Mouse (Mus musculus): ENCODE results near the gene Mapk8. TPM values are rescaled to one million over a fixed set of nuclear protein-coding genes. Genes with fewer than 3 reads are reported as not detected.

The Mapk8 gene
- polyA plus RNA-seq (2015; fragmentation: Nextera tagmentation; extraction: Ambion mirVana) = 10.2 and 10.3 TPM in 2 replicates

DNA sequence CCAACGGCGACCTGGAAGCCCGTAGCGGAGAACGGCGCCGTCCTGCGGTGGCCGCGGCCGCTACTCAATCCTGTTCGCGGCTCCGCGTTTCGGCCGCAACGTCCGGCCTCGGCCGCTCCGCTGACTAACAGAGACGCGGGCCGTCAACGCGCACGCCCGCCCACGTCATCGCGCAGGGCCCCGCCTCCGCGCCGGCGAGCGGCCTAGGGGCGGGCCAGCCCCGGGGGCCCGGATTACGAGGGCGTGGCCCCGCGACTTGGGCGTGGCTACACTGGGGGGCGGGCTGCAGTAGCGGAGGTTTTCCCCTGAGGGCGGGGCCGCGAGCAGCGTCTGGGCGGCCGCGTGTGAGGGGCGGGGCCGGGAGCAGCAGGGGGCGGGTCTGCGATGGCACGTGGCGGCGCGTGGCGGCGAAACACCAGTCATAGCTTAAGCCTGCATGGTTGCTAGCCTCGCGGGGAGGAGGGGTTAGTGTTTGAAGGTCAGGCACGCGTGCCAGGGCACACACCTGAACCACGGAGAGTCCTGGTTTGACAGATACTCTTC, at the start of gene Mapk8:
Gene Mapk8 (minus strand): TSS at position 132 of the 543 bp plus-strand sequence.
- Histone ChIP-seq H3K27me3 (replicated peaks; ENCODE audit: control insufficient read depth, insufficient read depth, low read length) (0 out of 2 replicates have a peak, but pooled peaks cover 2% of the 10 kb centered on the region), H3K9ac (ENCODE audit: low read depth, low read length) (peak within 1 kb of the TSS; percentile 88), H3K9me3 (ENCODE audit: control insufficient read depth, low read length) (no peaks in the 10 kb centered on the region), H3K36me3 (ENCODE audit: control insufficient read depth, insufficient read depth, low read length) (no peaks in the 10 kb centered on the region), H3K4me3 (ENCODE audit: low read length) (peak within 1 kb of the TSS; percentile 73), H3K4me1 (ENCODE audit: control insufficient read depth, insufficient read depth, low read length) (peaks cover 7% of the 10 kb centered on the region; the same call in 1 of the 2 replicates), H3K27ac (ENCODE audit: low read length) (peak within 1 kb of the TSS; percentile 91), H3K4me2 (ENCODE audit: low read depth, low read length) (peak within 1 kb of the TSS; percentile 65)
- WGBS = under 1% methylated on average over 70 of the region's 70 CpGs
- ATAC-seq = peak; percentile 98

DNA sequence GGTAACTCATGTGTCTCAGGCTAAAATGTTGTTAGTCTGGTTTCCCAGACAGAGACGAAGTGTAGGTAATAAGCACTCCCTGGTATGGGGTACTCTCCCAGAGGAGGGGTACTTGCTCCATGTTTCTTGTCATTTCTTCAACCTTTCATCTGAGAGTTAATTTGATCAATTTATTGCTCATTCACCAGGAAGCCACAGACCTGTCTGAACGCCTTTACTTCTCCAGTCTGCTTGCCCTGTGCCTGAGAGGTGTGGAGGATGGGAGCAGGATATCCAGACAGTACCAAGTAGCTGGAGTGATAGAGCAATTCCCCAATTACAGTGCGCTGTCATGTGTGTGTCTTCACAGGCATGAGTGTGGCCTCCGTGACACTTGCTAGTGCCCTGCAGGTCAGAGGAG, 48.3 kb upstream of the Mapk8 start:
- Histone ChIP-seq H3K4me1 (ENCODE audit: control insufficient read depth, insufficient read depth, low read length) (no peaks in the 10 kb centered on the region), H3K4me3 (ENCODE audit: low read length) (no peak overlapping the region), H3K4me2 (ENCODE audit: low read depth, low read length) (no peak overlapping the region), H3K9ac (ENCODE audit: low read depth, low read length) (no peak overlapping the region), H3K27ac (ENCODE audit: low read length) (no peak overlapping the region), H3K9me3 (ENCODE audit: control insufficient read depth, low read length) (no peaks in the 10 kb centered on the region), H3K36me3 (ENCODE audit: control insufficient read depth, insufficient read depth, low read length) (no peaks in the 10 kb centered on the region), H3K27me3 (replicated peaks; ENCODE audit: control insufficient read depth, insufficient read depth, low read length) (no peaks in the 10 kb centered on the region)
- 66% methylated on average over 4 of the region's 4 CpGs for WGBS
- ATAC-seq = no peak

DNA sequence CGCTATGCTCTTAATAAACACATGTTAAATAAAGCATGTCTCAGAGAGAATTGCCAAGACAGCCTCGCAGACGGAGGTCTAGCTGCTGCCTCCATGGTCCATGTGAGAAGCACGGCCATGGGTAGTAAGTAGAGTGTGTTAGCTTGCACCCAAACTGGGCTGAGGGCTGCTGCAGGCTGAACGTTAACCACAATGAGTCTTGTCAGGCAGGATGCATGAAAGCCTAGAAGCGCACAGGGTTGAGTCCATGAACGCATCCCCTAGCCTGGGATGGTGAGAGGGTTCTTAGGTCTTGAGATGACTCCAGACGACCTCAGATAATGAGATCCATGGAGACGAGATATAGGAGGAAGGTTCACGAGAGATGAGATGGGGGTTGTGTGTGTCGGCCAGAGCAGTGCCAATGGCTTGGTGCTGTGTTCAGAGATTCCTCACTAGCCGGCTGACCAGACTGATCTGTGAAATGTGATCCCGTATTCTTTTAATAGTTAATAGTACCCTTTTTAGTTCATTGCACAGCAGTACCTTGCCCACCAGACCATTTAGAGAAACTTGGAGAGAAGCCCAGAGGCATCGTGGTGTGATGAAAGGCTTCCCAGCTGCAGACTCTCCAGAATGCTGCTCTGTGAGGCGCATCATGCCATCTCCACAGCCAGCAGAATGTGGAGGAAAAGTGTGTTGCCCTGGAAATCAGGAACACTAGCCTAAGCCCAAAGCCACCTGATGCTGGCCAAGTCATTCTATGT, 41.0 kb upstream of the Mapk8 start:
- H3K27ac ChIP-seq (ENCODE audit: low read length) = no peak overlapping the region
- H3K27me3 ChIP-seq (replicated peaks; ENCODE audit: control insufficient read depth, insufficient read depth, low read length) = no peaks in the 10 kb centered on the region
- 65% methylated on average over 15 of the region's 15 CpGs for WGBS
- no peak overlapping the region for H3K4me2 ChIP-seq (ENCODE audit: low read depth, low read length)
- H3K4me1 ChIP-seq (ENCODE audit: control insufficient read depth, insufficient read depth, low read length) = no peaks in the 10 kb centered on the region
- no peak overlapping the region for H3K9ac ChIP-seq (ENCODE audit: low read depth, low read length)
- no peak overlapping the region for H3K4me3 ChIP-seq (ENCODE audit: low read length)
- ATAC-seq = no peak
- no peaks in the 10 kb centered on the region for H3K9me3 ChIP-seq (ENCODE audit: control insufficient read depth, low read length)
- H3K36me3 ChIP-seq (ENCODE audit: control insufficient read depth, insufficient read depth, low read length) = no peaks in the 10 kb centered on the region

GRCm38 (mm10) chr14:33481991-33482390, 35.0 kb upstream of the Mapk8 start:
- H3K4me2 ChIP-seq (ENCODE audit: low read depth, low read length) = no peak overlapping the region
- ATAC-seq = no peak
- WGBS = 68% methylated on average over 3 of the region's 3 CpGs

DNA sequence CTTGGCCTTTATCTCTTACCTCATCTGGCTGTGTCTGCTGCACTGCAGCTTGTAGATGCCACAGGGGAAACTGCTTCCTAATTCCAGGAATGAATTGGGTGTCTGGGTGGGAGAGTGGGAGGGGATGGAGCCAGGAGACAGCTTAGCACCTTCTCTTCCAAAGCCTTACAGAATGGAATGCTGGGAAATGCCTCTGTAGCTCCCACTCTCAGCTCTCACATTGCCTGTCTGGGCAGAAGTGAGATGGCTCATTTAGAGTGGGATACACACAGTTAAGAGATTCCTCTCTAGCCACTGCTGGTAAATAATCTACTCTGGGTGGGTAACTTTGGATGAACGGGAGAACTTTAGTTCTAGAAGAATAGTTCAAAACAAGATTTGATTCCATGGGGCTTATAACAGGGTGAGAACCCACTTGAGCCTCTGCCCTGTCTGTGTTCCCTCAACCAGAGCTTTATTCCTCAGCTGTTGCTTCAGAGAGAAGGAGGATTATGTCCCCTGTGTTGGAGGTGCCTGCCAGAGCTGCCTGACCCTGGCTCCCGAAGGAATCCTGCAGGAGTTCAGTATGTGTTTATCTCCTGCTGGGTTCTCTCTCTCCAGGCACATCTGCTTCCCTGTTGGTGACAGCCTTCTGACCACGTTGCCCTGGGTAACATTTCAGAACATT, 29.3 kb upstream of the Mapk8 start:
- no peak for ATAC-seq

More at GRCm38 (mm10) chr14:33481991-33482390, 35.0 kb upstream of the Mapk8 start:
- Histone ChIP-seq H3K36me3 (ENCODE audit: control insufficient read depth, insufficient read depth, low read length) (no peaks in the 10 kb centered on the region), H3K4me3 (ENCODE audit: low read length) (no peak overlapping the region), H3K27me3 (replicated peaks; ENCODE audit: control insufficient read depth, insufficient read depth, low read length) (no peaks in the 10 kb centered on the region), H3K9me3 (ENCODE audit: control insufficient read depth, low read length) (no peaks in the 10 kb centered on the region), H3K4me1 (ENCODE audit: control insufficient read depth, insufficient read depth, low read length) (no peaks in the 10 kb centered on the region), H3K27ac (ENCODE audit: low read length) (no peak overlapping the region), H3K9ac (ENCODE audit: low read depth, low read length) (no peak overlapping the region)

DNA sequence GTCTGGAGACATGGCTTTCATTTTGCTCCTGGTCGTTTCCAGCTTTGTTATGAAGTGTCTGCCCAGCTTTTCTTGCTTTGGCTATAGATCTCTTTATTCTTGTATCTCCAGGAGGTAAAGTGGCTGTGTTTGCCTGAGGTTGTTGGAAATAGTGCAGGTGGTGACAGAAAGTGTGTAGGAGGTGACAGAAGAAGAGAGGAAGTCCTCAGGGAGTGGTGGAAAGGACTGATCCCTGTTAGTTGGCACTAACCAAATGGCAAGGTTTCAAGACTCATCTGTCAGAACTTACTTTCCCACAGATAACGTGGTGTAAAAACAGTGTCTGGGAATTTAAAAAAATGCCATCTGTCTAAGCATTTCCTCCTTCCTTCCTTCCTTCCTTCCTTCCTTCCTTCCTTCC, 27.5 kb upstream of the Mapk8 start:
- Histone ChIP-seq H3K9ac (ENCODE audit: low read depth, low read length) (no peak overlapping the region), H3K27ac (ENCODE audit: low read length) (no peak overlapping the region), H3K4me1 (ENCODE audit: control insufficient read depth, insufficient read depth, low read length) (no peaks in the 10 kb centered on the region), H3K36me3 (ENCODE audit: control insufficient read depth, insufficient read depth, low read length) (no peaks in the 10 kb centered on the region), H3K4me3 (ENCODE audit: low read length) (no peak overlapping the region), H3K4me2 (ENCODE audit: low read depth, low read length) (no peak overlapping the region), H3K9me3 (ENCODE audit: control insufficient read depth, low read length) (no peaks in the 10 kb centered on the region), H3K27me3 (replicated peaks; ENCODE audit: control insufficient read depth, insufficient read depth, low read length) (no peaks in the 10 kb centered on the region)
- ATAC-seq = no peak
- WGBS = 60% methylated on average over 2 of the region's 2 CpGs

More for the DNA sequence above, 29.3 kb upstream of the Mapk8 start:
- Histone ChIP-seq H3K9ac (ENCODE audit: low read depth, low read length) (no peak overlapping the region), H3K4me2 (ENCODE audit: low read depth, low read length) (no peak overlapping the region), H3K27ac (ENCODE audit: low read length) (no peak overlapping the region), H3K27me3 (replicated peaks; ENCODE audit: control insufficient read depth, insufficient read depth, low read length) (no peaks in the 10 kb centered on the region), H3K4me1 (ENCODE audit: control insufficient read depth, insufficient read depth, low read length) (no peaks in the 10 kb centered on the region), H3K36me3 (ENCODE audit: control insufficient read depth, insufficient read depth, low read length) (no peaks in the 10 kb centered on the region), H3K9me3 (ENCODE audit: control insufficient read depth, low read length) (no peaks in the 10 kb centered on the region), H3K4me3 (ENCODE audit: low read length) (no peak overlapping the region)
- 8% methylated on average over 3 of the region's 3 CpGs for WGBS

GRCm38 (mm10) chr14:33471331-33471730, 24.4 kb upstream of the Mapk8 start, which contains the start of gene Frmpd2:
Gene Frmpd2 (plus strand): TSS chr14:33471696.
- Histone ChIP-seq H3K4me1 (ENCODE audit: control insufficient read depth, insufficient read depth, low read length) (no peaks in the 10 kb centered on the region), H3K36me3 (ENCODE audit: control insufficient read depth, insufficient read depth, low read length) (no peaks in the 10 kb centered on the region), H3K4me3 (ENCODE audit: low read length) (no peak within 1 kb of the TSS), H3K4me2 (ENCODE audit: low read depth, low read length) (no peak within 1 kb of the TSS), H3K27me3 (replicated peaks; ENCODE audit: control insufficient read depth, insufficient read depth, low read length) (no peaks in the 10 kb centered on the region), H3K27ac (ENCODE audit: low read length) (no peak within 1 kb of the TSS), H3K9ac (ENCODE audit: low read depth, low read length) (no peak within 1 kb of the TSS), H3K9me3 (ENCODE audit: control insufficient read depth, low read length) (no peaks in the 10 kb centered on the region)
- 37% methylated on average over 3 of the region's 3 CpGs for WGBS
- no peak for ATAC-seq

DNA sequence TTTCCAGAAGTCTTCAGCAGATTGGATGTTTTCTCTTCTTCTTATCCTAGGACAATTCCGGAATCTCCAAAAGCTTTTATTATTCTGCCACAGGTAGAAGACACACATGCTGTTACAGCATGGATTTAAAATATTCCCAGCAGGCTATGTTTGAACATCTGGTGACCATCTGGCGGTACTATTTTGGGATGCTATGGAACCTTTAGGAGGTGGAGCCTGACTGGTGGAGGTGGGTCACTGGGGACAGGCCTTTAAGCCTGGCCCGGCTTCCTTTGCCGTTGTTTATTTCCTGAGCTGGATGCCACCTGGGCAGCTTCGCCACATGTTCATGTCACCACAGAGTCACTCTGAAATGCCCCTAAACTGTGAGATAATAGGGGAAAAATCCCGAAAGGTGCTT, 20.8 kb upstream of the Mapk8 start:
- Histone ChIP-seq H3K4me2 (ENCODE audit: low read depth, low read length) (no peak overlapping the region), H3K27ac (ENCODE audit: low read length) (no peak overlapping the region), H3K9me3 (ENCODE audit: control insufficient read depth, low read length) (no peaks in the 10 kb centered on the region), H3K27me3 (replicated peaks; ENCODE audit: control insufficient read depth, insufficient read depth, low read length) (no peaks in the 10 kb centered on the region), H3K4me3 (ENCODE audit: low read length) (no peak overlapping the region), H3K4me1 (ENCODE audit: control insufficient read depth, insufficient read depth, low read length) (no peaks in the 10 kb centered on the region), H3K9ac (ENCODE audit: low read depth, low read length) (no peak overlapping the region), H3K36me3 (ENCODE audit: control insufficient read depth, insufficient read depth, low read length) (no peaks in the 10 kb centered on the region)
- no peak for ATAC-seq
- WGBS = 62% methylated on average over 6 of the region's 6 CpGs

- Histone ChIP-seq H3K9ac (ENCODE audit: low read depth, low read length) (no peak overlapping the region), H3K4me3 (ENCODE audit: low read length) (no peak overlapping the region), H3K27me3 (replicated peaks; ENCODE audit: control insufficient read depth, insufficient read depth, low read length) (no peaks in the 10 kb centered on the region), H3K4me2 (ENCODE audit: low read depth, low read length) (no peak overlapping the region), H3K36me3 (ENCODE audit: control insufficient read depth, insufficient read depth, low read length) (no peaks in the 10 kb centered on the region), H3K27ac (ENCODE audit: low read length) (no peak overlapping the region), H3K9me3 (ENCODE audit: control insufficient read depth, low read length) (no peaks in the 10 kb centered on the region), H3K4me1 (ENCODE audit: control insufficient read depth, insufficient read depth, low read length) (no peaks in the 10 kb centered on the region)
- ATAC-seq = no peak
- WGBS = 68% methylated on average over 3 of the region's 3 CpGs
Observed at GRCm38 (mm10) chr14:33463658-33464057, 16.7 kb upstream of the Mapk8 start.
